Mouse (Mus musculus): ENCODE data around the gene Spata7. TPM values are rescaled to one million over a fixed set of nuclear protein-coding genes. Genes with fewer than 3 reads are reported as not detected.

Spata7 gene
- polyA plus RNA-seq, 1 experiment from 2014 or later: 29.3 TPM

DNA sequence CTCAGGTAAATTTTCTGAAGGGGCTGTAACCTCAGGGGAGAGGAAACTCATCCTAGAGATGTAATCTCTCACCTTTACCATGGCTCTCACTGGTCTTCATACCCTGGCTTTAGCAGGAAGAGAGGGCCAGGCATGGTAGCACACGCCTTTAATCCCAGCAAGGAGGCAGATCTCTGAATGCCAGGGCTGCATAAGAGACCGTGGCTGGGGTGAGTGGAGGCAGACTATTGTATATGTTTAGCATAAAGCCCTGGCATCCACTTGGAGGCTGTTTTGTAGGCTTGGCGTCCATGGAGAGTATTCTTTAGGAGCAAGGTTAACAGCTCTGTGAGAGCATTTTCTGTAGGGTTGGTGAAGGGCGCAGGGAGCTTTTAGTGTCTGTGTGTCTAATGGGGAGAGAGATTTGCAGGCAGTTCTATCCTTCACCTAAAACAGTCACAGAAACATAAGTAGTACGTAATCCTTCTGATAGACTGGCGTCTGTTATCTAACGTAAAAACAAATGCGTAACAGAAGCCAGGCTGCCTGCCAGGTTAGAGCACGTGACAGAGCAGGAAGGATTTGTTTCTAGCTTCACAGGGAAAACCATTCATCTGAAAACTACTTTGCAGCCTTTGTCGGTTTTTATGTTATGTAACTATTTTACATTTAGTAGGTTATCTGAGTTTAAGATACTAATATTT lies 40.3 kb downstream of the Spata7 start:
- no peaks in the 10 kb centered on the region for H3K4me1 ChIP-seq (replicated peaks; ENCODE audit: control insufficient read depth, insufficient read depth, low read length)
- no peak overlapping the region for H3K4me3 ChIP-seq (replicated peaks; ENCODE audit: low read length)
- no peak overlapping the region for H3K4me2 ChIP-seq (replicated peaks)
- H3K27me3 ChIP-seq (ENCODE audit: control insufficient read depth, insufficient read depth, low read length): no peaks in the 10 kb centered on the region
- H3K9me3 ChIP-seq (ENCODE audit: control insufficient read depth, low read length): no peaks in the 10 kb centered on the region
- ATAC-seq (ENCODE audit: low FRiP score) (no peak), DNase-seq (ENCODE audit: low spot score) (no peak)
- 82% methylated on average over 10 of the region's 10 CpGs for WGBS
- no peak overlapping the region for H3K9ac ChIP-seq
- H3K36me3 ChIP-seq (replicated peaks; ENCODE audit: control insufficient read depth, insufficient read depth): peaks cover 33% of the 10 kb centered on the region
- no peak overlapping the region for H3K27ac ChIP-seq

DNA sequence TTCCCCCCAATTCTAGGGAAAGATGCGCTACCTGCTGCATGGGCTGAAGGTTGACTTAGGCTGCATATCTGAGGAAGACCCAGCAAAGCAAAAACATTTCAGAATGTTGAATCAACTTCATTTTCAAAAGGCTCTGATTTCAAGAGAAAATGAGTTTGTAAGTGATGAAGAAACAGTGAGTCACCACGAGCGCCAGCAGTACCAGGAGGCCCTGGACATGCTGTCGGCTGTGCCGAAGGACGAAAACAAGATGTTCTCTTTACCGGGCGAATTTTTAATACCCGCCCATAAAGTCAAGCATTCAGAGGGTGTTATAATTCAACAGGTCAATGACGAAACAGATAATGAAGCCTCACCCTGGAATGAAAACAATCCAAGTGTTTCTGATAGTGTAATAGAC lies 41.1 kb downstream of the Spata7 start:
- no peak for DNase-seq (ENCODE audit: low spot score)
- H3K9me3 ChIP-seq (ENCODE audit: control insufficient read depth, low read length): no peaks in the 10 kb centered on the region
- H3K4me3 ChIP-seq (replicated peaks; ENCODE audit: low read length): no peak overlapping the region
- H3K9ac ChIP-seq: no peak overlapping the region
- H3K27ac ChIP-seq: no peak overlapping the region
- no peaks in the 10 kb centered on the region for H3K4me1 ChIP-seq (replicated peaks; ENCODE audit: control insufficient read depth, insufficient read depth, low read length)
- no peak for ATAC-seq (ENCODE audit: low FRiP score)
- H3K36me3 ChIP-seq (replicated peaks; ENCODE audit: control insufficient read depth, insufficient read depth): peaks cover 27% of the 10 kb centered on the region
- WGBS: 96% methylated on average over 10 of the region's 10 CpGs
- no peak overlapping the region for H3K4me2 ChIP-seq (replicated peaks)
- H3K27me3 ChIP-seq (ENCODE audit: control insufficient read depth, insufficient read depth, low read length): no peaks in the 10 kb centered on the region

DNA sequence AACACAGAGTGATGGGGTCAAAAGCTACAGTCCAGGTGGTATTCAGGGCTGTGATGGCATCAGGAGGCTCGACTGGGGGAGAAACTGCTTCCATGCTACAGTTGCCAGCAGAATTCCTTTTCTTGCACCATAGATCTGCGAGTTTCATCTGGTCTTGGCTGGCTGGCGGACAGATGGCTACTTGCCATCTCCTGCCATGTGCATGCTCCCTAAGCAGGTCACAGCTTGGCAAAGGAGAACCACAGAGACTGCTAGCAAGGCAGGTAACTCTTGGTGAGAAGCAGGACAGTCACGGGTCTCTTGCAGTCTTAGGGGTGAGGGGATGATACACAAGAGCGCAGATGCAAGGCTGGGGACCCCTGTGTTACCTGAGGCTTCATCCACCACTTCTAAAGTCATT lies 41.9 kb downstream of the Spata7 start:
- Histone ChIP-seq H3K36me3 (replicated peaks; ENCODE audit: control insufficient read depth, insufficient read depth) (peaks cover 22% of the 10 kb centered on the region), H3K27ac (no peak overlapping the region), H3K4me2 (replicated peaks) (no peak overlapping the region), H3K27me3 (ENCODE audit: control insufficient read depth, insufficient read depth, low read length) (no peaks in the 10 kb centered on the region), H3K9me3 (ENCODE audit: control insufficient read depth, low read length) (no peaks in the 10 kb centered on the region), H3K4me1 (replicated peaks; ENCODE audit: control insufficient read depth, insufficient read depth, low read length) (no peaks in the 10 kb centered on the region), H3K4me3 (replicated peaks; ENCODE audit: low read length) (no peak overlapping the region), H3K9ac (no peak overlapping the region)
- 89% methylated on average over 5 of the region's 5 CpGs for WGBS
- ATAC-seq (ENCODE audit: low FRiP score) (no peak), DNase-seq (ENCODE audit: low spot score) (no peak)

- Histone ChIP-seq H3K4me3 (replicated peaks; ENCODE audit: low read length) (no peak overlapping the region), H3K4me1 (replicated peaks; ENCODE audit: control insufficient read depth, insufficient read depth, low read length) (no peaks in the 10 kb centered on the region), H3K27me3 (ENCODE audit: control insufficient read depth, insufficient read depth, low read length) (no peaks in the 10 kb centered on the region), H3K36me3 (replicated peaks; ENCODE audit: control insufficient read depth, insufficient read depth) (peaks cover 21% of the 10 kb centered on the region; the same call in 1 of the 2 replicates), H3K4me2 (replicated peaks) (no peak overlapping the region), H3K27ac (no peak overlapping the region), H3K9me3 (ENCODE audit: control insufficient read depth, low read length) (no peaks in the 10 kb centered on the region), H3K9ac (no peak overlapping the region)
- DNase-seq (ENCODE audit: low spot score) (no peak), ATAC-seq (ENCODE audit: low FRiP score) (no peak)
- WGBS: 92% methylated on average over 4 of the region's 4 CpGs
Measured at GRCm38 (mm10) chr12:98670429-98670828, 42.5 kb downstream of the Spata7 start.

- WGBS: 57% methylated on average over 6 of the region's 6 CpGs
- no peak for DNase-seq (ENCODE audit: low spot score)
Measured at GRCm38 (mm10) chr12:98673879-98674278, 45.9 kb downstream of the Spata7 start.

GRCm38 (mm10) chr12:98674627-98675143 lies 46.7 kb downstream of the Spata7 start:
- DNase-seq (ENCODE audit: low spot score): peak; percentile 83
- Histone ChIP-seq H3K27ac (no peak overlapping the region; the same call in 1 of the 2 replicates), H3K4me1 (replicated peaks; ENCODE audit: control insufficient read depth, insufficient read depth, low read length) (no peaks in the 10 kb centered on the region), H3K4me2 (replicated peaks) (peak overlapping the region; percentile 42), H3K27me3 (ENCODE audit: control insufficient read depth, insufficient read depth, low read length) (no peaks in the 10 kb centered on the region), H3K9me3 (ENCODE audit: control insufficient read depth, low read length) (no peaks in the 10 kb centered on the region), H3K4me3 (replicated peaks; ENCODE audit: low read length) (0 out of 2 replicates have a peak overlapping the region, but pooled peaks have one; percentile 10), H3K36me3 (replicated peaks; ENCODE audit: control insufficient read depth, insufficient read depth) (0 out of 2 replicates have a peak, but pooled peaks cover 12% of the 10 kb centered on the region), H3K9ac (no peak overlapping the region)
- ATAC-seq (ENCODE audit: low FRiP score): peak; percentile 82
- 11% methylated on average over 9 of the region's 9 CpGs for WGBS

More at GRCm38 (mm10) chr12:98673879-98674278, 45.9 kb downstream of the Spata7 start:
- peaks cover 19% of the 10 kb centered on the region; the same call in 1 of the 2 replicates for H3K36me3 ChIP-seq (replicated peaks; ENCODE audit: control insufficient read depth, insufficient read depth)
- no peak overlapping the region for H3K4me2 ChIP-seq (replicated peaks)
- H3K27ac ChIP-seq: no peak overlapping the region
- ATAC-seq (ENCODE audit: low FRiP score): no peak
- H3K4me1 ChIP-seq (replicated peaks; ENCODE audit: control insufficient read depth, insufficient read depth, low read length): no peaks in the 10 kb centered on the region
- no peak overlapping the region for H3K9ac ChIP-seq
- H3K9me3 ChIP-seq (ENCODE audit: control insufficient read depth, low read length): no peaks in the 10 kb centered on the region
- no peaks in the 10 kb centered on the region for H3K27me3 ChIP-seq (ENCODE audit: control insufficient read depth, insufficient read depth, low read length)
- H3K4me3 ChIP-seq (replicated peaks; ENCODE audit: low read length): no peak overlapping the region

DNA sequence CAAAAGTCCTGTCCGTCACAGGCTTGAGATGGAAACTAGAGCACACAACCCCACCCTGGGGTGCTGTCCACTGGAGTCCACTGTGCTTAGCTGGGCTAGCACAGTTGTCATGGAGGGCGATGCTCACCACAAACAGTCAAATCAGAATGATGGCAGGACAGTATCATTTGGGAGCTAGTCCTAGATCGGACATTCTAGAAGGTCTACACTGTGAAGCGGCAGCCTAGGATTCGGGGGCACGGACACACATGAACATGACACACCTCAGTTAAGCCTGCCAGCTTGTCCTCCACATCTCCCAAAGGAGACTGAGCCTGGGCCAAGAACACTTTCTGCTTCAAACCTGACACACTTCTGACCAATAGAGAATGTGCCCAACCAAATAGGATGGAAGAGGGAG lies 48.9 kb downstream of the Spata7 start:
- Histone ChIP-seq H3K4me1 (replicated peaks; ENCODE audit: control insufficient read depth, insufficient read depth, low read length) (no peaks in the 10 kb centered on the region), H3K36me3 (replicated peaks; ENCODE audit: control insufficient read depth, insufficient read depth) (peaks cover 1% of the 10 kb centered on the region; the same call in 1 of the 2 replicates), H3K4me2 (replicated peaks) (no peak overlapping the region), H3K9me3 (ENCODE audit: control insufficient read depth, low read length) (no peaks in the 10 kb centered on the region), H3K27me3 (ENCODE audit: control insufficient read depth, insufficient read depth, low read length) (no peaks in the 10 kb centered on the region), H3K9ac (no peak overlapping the region), H3K27ac (no peak overlapping the region), H3K4me3 (replicated peaks; ENCODE audit: low read length) (no peak overlapping the region)
- no peak for ATAC-seq (ENCODE audit: low FRiP score)
- 96% methylated on average over 6 of the region's 6 CpGs for WGBS
- DNase-seq (ENCODE audit: low spot score): no peak

DNA sequence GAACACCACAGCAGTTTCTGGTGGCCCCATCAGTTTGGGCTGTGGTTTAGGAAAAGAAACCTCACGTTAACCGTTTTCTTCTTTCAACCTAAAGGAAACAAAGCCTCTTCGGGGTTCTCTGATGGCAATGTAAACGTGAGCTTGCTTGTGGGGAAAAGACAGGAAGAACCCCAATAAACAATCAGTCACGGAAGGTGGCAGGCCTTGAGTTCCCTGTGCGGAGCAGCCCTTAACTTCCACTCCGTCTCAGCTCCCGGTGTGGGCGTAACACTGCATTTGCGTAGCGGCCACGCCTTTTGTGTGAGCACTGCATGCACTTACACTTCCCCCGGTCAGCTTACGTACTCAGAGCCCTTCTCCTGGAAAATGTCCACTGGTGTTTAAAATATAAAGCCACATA lies 49.4 kb downstream of the Spata7 start:
- Histone ChIP-seq H3K27me3 (ENCODE audit: control insufficient read depth, insufficient read depth, low read length) (no peaks in the 10 kb centered on the region), H3K27ac (no peak overlapping the region), H3K9ac (no peak overlapping the region), H3K4me2 (replicated peaks) (no peak overlapping the region), H3K9me3 (ENCODE audit: control insufficient read depth, low read length) (no peaks in the 10 kb centered on the region), H3K36me3 (replicated peaks; ENCODE audit: control insufficient read depth, insufficient read depth) (peaks cover 6% of the 10 kb centered on the region; the same call in 1 of the 2 replicates), H3K4me3 (replicated peaks; ENCODE audit: low read length) (no peak overlapping the region), H3K4me1 (replicated peaks; ENCODE audit: control insufficient read depth, insufficient read depth, low read length) (no peaks in the 10 kb centered on the region)
- WGBS: 51% methylated on average over 14 of the region's 14 CpGs
- no peak for ATAC-seq (ENCODE audit: low FRiP score)
- no peak for DNase-seq (ENCODE audit: low spot score)

- no peaks in the 10 kb centered on the region for H3K4me1 ChIP-seq (replicated peaks; ENCODE audit: control insufficient read depth, insufficient read depth, low read length)
- no peak overlapping the region for H3K9ac ChIP-seq
- H3K4me2 ChIP-seq (replicated peaks): no peak overlapping the region
- 83% methylated on average over 15 of the region's 15 CpGs for WGBS
- DNase-seq (ENCODE audit: low spot score) (no peak), ATAC-seq (ENCODE audit: low FRiP score) (no peak)
- H3K4me3 ChIP-seq (replicated peaks; ENCODE audit: low read length): no peak overlapping the region
- H3K9me3 ChIP-seq (ENCODE audit: control insufficient read depth, low read length): no peaks in the 10 kb centered on the region
- no peaks in the 10 kb centered on the region for H3K27me3 ChIP-seq (ENCODE audit: control insufficient read depth, insufficient read depth, low read length)
- H3K36me3 ChIP-seq (replicated peaks; ENCODE audit: control insufficient read depth, insufficient read depth): peaks cover 12% of the 10 kb centered on the region; the same call in 1 of the 2 replicates
- H3K27ac ChIP-seq: no peak overlapping the region
Measured at GRCm38 (mm10) chr12:98679906-98680305, 51.9 kb downstream of the Spata7 start.
